Mouse (Mus musculus): ENCODE data around the gene Canx.

DNA sequence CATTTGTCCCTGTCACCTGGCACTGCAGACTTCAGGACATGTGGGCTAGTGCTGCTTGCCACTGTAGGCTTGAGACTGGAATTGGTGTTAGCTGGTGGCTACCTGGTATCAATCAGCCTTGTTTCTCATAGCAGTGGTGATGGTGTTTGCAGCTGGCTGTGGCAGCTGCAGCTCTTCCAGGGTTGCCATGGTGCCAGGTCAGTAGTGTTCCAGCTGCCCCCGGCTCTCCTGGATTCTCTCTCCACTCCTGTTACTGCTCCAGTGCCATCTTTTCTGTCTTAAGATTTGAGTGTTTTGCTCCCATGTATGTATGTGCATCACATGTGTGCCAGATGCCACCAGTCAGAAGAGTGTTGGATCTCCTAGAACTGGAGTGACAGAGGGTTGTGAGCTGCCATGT is 72.1 kb downstream of the Canx start:
- TF ChIP-seq EP300 (IDR thresholded peaks at IDR 0.05; ENCODE audit: low read depth) (no peak), CTCF (IDR thresholded peaks at IDR 0.05; ENCODE audit: low read depth) (no peak)

All from liver, postnatal 0 days (tissue).